Mouse (Mus musculus) ES-E14 (cell line): ENCODE measurements around the gene Cacna1e. TPM values are rescaled to one million over a fixed set of nuclear protein-coding genes. Genes with fewer than 3 reads are reported as not detected.

Experiments used
- DNase-seq: peaks from one replicate; pipeline ENCODE4 v3.0.0-alpha.2; 2013; ENCODE audit warnings: low read depth, low spot score
- H3K27ac ChIP-seq: 2 replicates; pipeline ENCODE4 v1.5.1; 2012; ENCODE audit warnings: low read depth, mild to moderate bottlenecking, low read length, moderate library complexity, mixed read lengths; ENCODE audit not compliant: poor library complexity, insufficient read depth, severe bottlenecking
- H3K36me3 ChIP-seq: 2 replicates; pipeline ENCODE4 v1.6.1; 2012; ENCODE audit warnings: mild to moderate bottlenecking, low read length, moderate library complexity, mixed read lengths; ENCODE audit not compliant: control insufficient read depth, poor library complexity, insufficient read depth, severe bottlenecking
- H3K4me1 ChIP-seq, 2 experiments: fragments of 150-350 bp in 1 of 2; sonication (generic) in 1 of 2; 2 replicates each; pipeline ENCODE4 v1.6.1; 2012; ENCODE audit warnings: low read length in 2 of 2, mild to moderate bottlenecking in 1 of 2, mixed read lengths in 1 of 2; ENCODE audit not compliant: control insufficient read depth in 2 of 2, insufficient read depth in 2 of 2, poor library complexity in 1 of 2
- H3K4me3 ChIP-seq, 2 experiments: fragments of 150-350 bp in 1 of 2; sonication (generic) in 1 of 2; 2 replicates each; pipeline ENCODE4 v1.5.1; 2012; ENCODE audit warnings: low read length in 2 of 2, low read depth in 1 of 2, mild to moderate bottlenecking in 1 of 2, mixed read lengths in 1 of 2; ENCODE audit not compliant: insufficient read depth in 1 of 2, poor library complexity in 1 of 2, severe bottlenecking in 1 of 2
- H3K9ac ChIP-seq: 2 replicates; pipeline ENCODE4 v1.6.1; 2012; ENCODE audit warnings: low read depth, mild to moderate bottlenecking, low read length, mixed read lengths; ENCODE audit not compliant: poor library complexity, insufficient read depth, severe bottlenecking
- H3K9me3 ChIP-seq: fragments of 150-350 bp; sonication (generic); 2 replicates; pipeline ENCODE4 v1.6.1; 2012; ENCODE audit warnings: low read depth, mild to moderate bottlenecking, low read length; ENCODE audit not compliant: control insufficient read depth, insufficient read depth
- CHD2 ChIP-seq: IDR thresholded peaks from 2 replicates; pipeline ENCODE4 v1.6.1; 2014; ENCODE audit warnings: mild to moderate bottlenecking, low read depth, low read length, inconsistent platforms
- HCFC1 ChIP-seq: IDR thresholded peaks from 2 replicates; pipeline ENCODE4 v1.6.1; 2012; ENCODE audit warnings: low read length, inconsistent platforms, borderline replicate concordance; ENCODE audit not compliant: insufficient read depth
- MAFK ChIP-seq: IDR thresholded peaks from 2 replicates; pipeline ENCODE4 v1.6.1; 2014; ENCODE audit warnings: mild to moderate bottlenecking, low read depth, low read length, inconsistent platforms; ENCODE audit not compliant: insufficient read depth
- ZC3H11A ChIP-seq: IDR thresholded peaks from 2 replicates; pipeline ENCODE4 v1.6.1; 2012; ENCODE audit warnings: low read depth, mild to moderate bottlenecking, inconsistent platforms, low read length, borderline replicate concordance
- ZNF384 ChIP-seq: IDR thresholded peaks from 2 replicates; pipeline ENCODE4 v1.6.1; 2012; ENCODE audit warnings: low read depth, low read length, inconsistent platforms
- in situ Hi-C, 2 experiments: fragments of 600-800 bp; cut with MboI; formaldehyde crosslinking; loops; one replicate each; pipeline ENCODE4 v1.15.1; 2025; ENCODE audit warnings: low sequenced_read_pairs in 2 of 2, inconsistent platforms in 1 of 2; ENCODE audit not compliant: unreplicated experiment in 2 of 2
- total RNA-seq: library from RNA; depleted of rRNA; stranded (reverse); fragments of 300-350 nt; gene quantifications from 2 replicates; pipeline ENCODE4 v1.2.3, GENCODE M21; 2012

Cacna1e gene
- total RNA-seq, 1 experiment: 0.31 TPM

- Histone ChIP-seq H3K4me3 (no peak overlapping the region), H3K9me3 (no peaks in the 10 kb centered on the region), H3K36me3 (no peaks in the 10 kb centered on the region), H3K27ac (no peak overlapping the region), H3K9ac (no peak overlapping the region), H3K4me1 (no peaks in the 10 kb centered on the region)
- in situ Hi-C loops: no loop called here
- no peak for TF ChIP-seq ZNF384
- no peak for TF ChIP-seq MAFK
- no peak for TF ChIP-seq CHD2
- no peak for TF ChIP-seq ZC3H11A
- no peak for TF ChIP-seq HCFC1
- DNase-seq: no peak
Observed at GRCm38 (mm10) chr1:154704558-154705185, 179.6 kb downstream of the Cacna1e start.

DNA sequence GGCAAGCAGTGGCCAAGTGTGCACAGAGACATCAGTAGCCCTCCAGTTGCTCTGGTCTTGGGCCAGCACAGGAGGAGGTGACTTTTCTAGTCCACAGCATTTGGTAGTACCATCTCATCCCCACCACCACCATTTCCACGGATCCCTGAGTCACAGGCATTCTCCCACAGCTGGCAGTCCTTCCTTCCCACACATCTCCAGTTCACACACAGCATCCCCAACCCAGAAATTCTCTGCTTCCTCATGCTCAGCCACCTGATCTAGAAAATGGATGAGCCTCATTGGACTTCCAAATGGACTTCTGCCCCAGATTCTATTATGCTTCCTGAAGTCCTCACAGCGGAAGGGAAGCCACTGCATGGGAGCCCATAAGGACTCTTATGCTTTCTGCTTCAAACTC lies 181.7 kb downstream of the Cacna1e start:
- Histone ChIP-seq H3K9me3 (no peaks in the 10 kb centered on the region), H3K27ac (no peak overlapping the region), H3K4me3 (no peak overlapping the region), H3K4me1 (no peaks in the 10 kb centered on the region), H3K9ac (no peak overlapping the region), H3K36me3 (no peaks in the 10 kb centered on the region)
- TF ChIP-seq MAFK (no peak), ZNF384 (no peak)
- no peak for DNase-seq
- in situ Hi-C loops: no loop called here

DNA sequence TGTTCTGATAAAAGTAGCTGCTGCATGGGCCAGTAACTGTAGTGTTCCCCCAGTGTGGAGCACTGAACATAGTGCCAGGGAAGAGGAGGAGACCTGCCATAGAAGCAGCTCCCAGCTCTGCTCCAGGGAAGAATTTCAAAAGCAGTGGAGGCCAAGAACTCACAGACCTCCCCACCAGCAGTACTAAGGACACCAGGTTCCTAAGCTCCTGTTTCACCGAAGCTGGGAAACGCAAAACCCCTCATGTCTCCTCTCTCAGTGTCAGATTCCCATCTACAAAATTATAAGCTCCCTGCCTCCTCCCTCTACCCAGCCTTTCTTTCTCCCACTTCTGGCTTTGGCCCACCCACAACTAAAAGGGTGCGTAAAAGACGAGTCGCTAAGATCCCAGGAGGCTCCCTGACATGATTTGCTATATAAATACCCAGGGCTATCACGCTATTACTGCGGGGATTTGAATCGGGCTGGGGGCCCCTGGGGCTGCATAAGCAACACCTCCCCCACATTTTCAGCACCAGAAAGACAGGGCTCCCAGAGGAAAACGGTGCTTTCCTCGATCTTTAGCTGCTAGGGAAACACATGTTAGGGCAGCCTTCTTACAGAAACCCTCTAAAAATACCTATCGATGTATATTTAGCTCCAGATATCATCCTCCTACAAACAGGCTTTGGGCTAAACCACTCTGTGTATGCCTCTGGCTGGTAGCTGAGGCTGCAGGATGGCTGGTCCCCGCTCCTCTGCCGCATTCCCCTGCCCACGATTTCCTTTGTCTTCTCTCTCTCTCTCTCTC lies 195.2 kb downstream of the Cacna1e start:
- Histone ChIP-seq H3K4me3 (no peak overlapping the region), H3K9ac (no peak overlapping the region), H3K36me3 (no peaks in the 10 kb centered on the region), H3K27ac (no peak overlapping the region), H3K4me1 (no peaks in the 10 kb centered on the region), H3K9me3 (no peaks in the 10 kb centered on the region)
- no peak for DNase-seq
- in situ Hi-C loops: no loop called here
- TF ChIP-seq HCFC1 (no peak), ZC3H11A (no peak), MAFK (no peak), ZNF384 (no peak)

- in situ Hi-C loops: no loop called here
- Histone ChIP-seq H3K4me1 (no peaks in the 10 kb centered on the region), H3K9ac (no peak overlapping the region), H3K9me3 (no peaks in the 10 kb centered on the region), H3K27ac (no peak overlapping the region), H3K36me3 (no peaks in the 10 kb centered on the region), H3K4me3 (no peak overlapping the region)
- TF ChIP-seq ZNF384 (no peak), HCFC1 (no peak), MAFK (no peak), ZC3H11A (no peak), CHD2 (no peak)
- DNase-seq: no peak
Observed at GRCm38 (mm10) chr1:154686861-154687260, 197.4 kb downstream of the Cacna1e start.
